Mouse (Mus musculus): ENCODE results near the gene Cnksr3. TPM values are rescaled to one million over a fixed set of nuclear protein-coding genes. Genes with fewer than 3 reads are reported as not detected.

Gene Cnksr3
- polyA plus RNA-seq, 1 experiment from 2014 or later, result 7.4 TPM

DNA sequence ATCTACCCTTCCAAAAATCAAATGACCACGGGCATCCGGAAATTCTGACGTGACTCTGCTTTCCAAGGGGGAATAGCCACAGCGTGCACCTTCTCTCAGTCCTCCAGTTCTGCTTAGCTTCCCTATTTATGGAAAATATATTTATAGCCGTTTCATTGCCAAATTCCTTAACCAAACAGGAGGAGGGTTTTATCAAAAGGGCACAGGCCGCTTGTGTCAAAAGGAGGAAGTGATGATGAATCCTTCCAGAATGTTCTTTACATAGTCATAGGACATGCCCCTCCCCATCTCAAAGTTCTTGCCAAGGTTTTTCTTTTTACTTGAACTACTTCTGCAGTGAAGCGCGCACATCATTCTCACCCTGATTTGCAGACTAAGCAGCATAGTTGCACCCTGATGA lies 69.8 kb downstream of the Cnksr3 start:
- 90% methylated on average over 8 of the region's 8 CpGs for WGBS

DNA sequence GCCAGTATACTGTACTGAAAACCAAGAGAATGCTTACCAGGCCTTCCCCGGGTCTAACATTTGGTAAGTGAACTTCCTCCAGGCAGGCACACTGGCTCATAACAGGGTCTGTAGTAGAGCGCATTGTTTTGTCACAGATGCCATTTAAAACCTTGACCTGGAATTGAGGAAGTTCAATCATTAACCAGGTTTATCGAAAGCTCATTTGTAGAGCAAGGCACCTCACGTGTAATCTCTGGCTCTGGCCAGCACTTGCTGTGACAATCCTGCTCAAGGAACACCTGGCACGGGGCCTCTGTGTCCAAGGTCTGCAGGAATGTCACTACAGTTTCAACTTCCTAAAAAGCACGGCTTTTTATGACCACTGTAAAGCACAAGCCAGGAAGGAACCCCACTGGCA lies 71.8 kb downstream of the Cnksr3 start:
- ATAC-seq (ENCODE audit: low FRiP score), result no peak
- H3K4me2 ChIP-seq, result no peak overlapping the region
- WGBS, result 87% methylated on average over 6 of the region's 6 CpGs

More for the DNA sequence above, 69.8 kb downstream of the Cnksr3 start:
- Histone ChIP-seq H3K4me2 (no peak overlapping the region), H3K27me3 (ENCODE audit: control insufficient read depth, insufficient read depth, low read length) (no peaks in the 10 kb centered on the region), H3K4me1 (ENCODE audit: control insufficient read depth, insufficient read depth, low read length) (no peaks in the 10 kb centered on the region), H3K4me3 (ENCODE audit: low read depth, low read length) (no peak overlapping the region), H3K36me3 (ENCODE audit: control insufficient read depth, insufficient read depth, low read length) (no peaks in the 10 kb centered on the region), H3K9ac (ENCODE audit: low read length) (no peak overlapping the region), H3K9me3 (ENCODE audit: control insufficient read depth, low read length) (no peaks in the 10 kb centered on the region), H3K27ac (ENCODE audit: low read depth, low read length) (no peak overlapping the region)
- no peak for ATAC-seq (ENCODE audit: low FRiP score)
- DNase-seq (ENCODE audit: low spot score, missing footprints), result no peak

DNA sequence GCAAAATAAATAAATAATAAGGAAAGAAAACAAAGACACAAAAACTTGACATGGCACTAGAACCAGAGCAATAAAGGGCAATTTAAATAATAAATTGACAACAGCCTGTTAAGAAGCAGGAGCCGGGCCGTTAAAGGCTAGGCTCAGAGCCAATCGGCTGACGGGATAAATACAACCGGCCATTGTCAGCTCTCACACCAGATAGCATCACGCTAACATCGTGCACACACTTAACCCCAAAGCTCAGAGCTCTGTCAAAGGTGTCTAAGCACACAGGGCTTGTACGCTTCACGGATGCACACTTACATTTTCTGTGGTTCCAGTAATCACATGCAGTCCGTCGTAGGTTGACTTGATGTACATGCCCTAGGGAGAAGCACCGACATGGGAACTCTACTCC lies 74.0 kb downstream of the Cnksr3 start:
- ATAC-seq (ENCODE audit: low FRiP score) (no peak), DNase-seq (ENCODE audit: low spot score, missing footprints) (no peak)
- H3K27me3 ChIP-seq (ENCODE audit: control insufficient read depth, insufficient read depth, low read length), result no peaks in the 10 kb centered on the region
- H3K9ac ChIP-seq (ENCODE audit: low read length), result no peak overlapping the region
- H3K9me3 ChIP-seq (ENCODE audit: control insufficient read depth, low read length), result no peaks in the 10 kb centered on the region
- no peaks in the 10 kb centered on the region for H3K4me1 ChIP-seq (ENCODE audit: control insufficient read depth, insufficient read depth, low read length)
- H3K36me3 ChIP-seq (ENCODE audit: control insufficient read depth, insufficient read depth, low read length), result no peaks in the 10 kb centered on the region; the same call in 1 of the 2 replicates
- 96% methylated on average over 12 of the region's 12 CpGs for WGBS
- H3K27ac ChIP-seq (ENCODE audit: low read depth, low read length), result no peak overlapping the region
- H3K4me2 ChIP-seq, result no peak overlapping the region
- no peak overlapping the region for H3K4me3 ChIP-seq (ENCODE audit: low read depth, low read length)

More for the DNA sequence above, 71.8 kb downstream of the Cnksr3 start:
- no peaks in the 10 kb centered on the region for H3K4me1 ChIP-seq (ENCODE audit: control insufficient read depth, insufficient read depth, low read length)
- H3K27me3 ChIP-seq (ENCODE audit: control insufficient read depth, insufficient read depth, low read length), result no peaks in the 10 kb centered on the region
- H3K9ac ChIP-seq (ENCODE audit: low read length), result no peak overlapping the region
- no peaks in the 10 kb centered on the region for H3K9me3 ChIP-seq (ENCODE audit: control insufficient read depth, low read length)
- DNase-seq (ENCODE audit: low spot score, missing footprints), result no peak
- no peaks in the 10 kb centered on the region for H3K36me3 ChIP-seq (ENCODE audit: control insufficient read depth, insufficient read depth, low read length)
- no peak overlapping the region for H3K4me3 ChIP-seq (ENCODE audit: low read depth, low read length)
- no peak overlapping the region for H3K27ac ChIP-seq (ENCODE audit: low read depth, low read length)

DNA sequence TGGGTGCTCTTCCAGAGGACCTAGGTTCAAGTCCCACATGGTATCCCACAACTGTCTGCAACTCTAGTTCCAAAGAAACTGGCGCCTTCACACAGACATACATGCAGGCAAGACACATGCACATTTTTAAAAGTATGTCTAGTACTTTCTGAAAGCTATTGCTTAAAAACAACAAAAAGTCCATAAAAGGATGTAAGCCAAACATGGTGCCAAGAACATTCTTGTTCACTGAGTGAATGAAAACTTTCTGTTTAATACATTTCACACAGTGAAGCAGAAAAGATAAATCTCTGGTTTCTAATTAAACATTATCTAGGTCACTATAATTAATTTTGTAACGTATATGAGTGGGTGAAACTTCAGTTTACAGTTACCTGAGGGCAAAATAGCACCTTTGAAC lies 76.3 kb downstream of the Cnksr3 start:
- Histone ChIP-seq H3K4me2 (no peak overlapping the region), H3K9me3 (ENCODE audit: control insufficient read depth, low read length) (no peaks in the 10 kb centered on the region), H3K4me1 (ENCODE audit: control insufficient read depth, insufficient read depth, low read length) (no peaks in the 10 kb centered on the region), H3K27ac (ENCODE audit: low read depth, low read length) (no peak overlapping the region), H3K9ac (ENCODE audit: low read length) (no peak overlapping the region), H3K4me3 (ENCODE audit: low read depth, low read length) (no peak overlapping the region), H3K36me3 (ENCODE audit: control insufficient read depth, insufficient read depth, low read length) (no peaks in the 10 kb centered on the region; the same call in 1 of the 2 replicates), H3K27me3 (ENCODE audit: control insufficient read depth, insufficient read depth, low read length) (no peaks in the 10 kb centered on the region)
- DNase-seq (ENCODE audit: low spot score, missing footprints) (no peak), ATAC-seq (ENCODE audit: low FRiP score) (no peak)
- 91% methylated on average over 2 of the region's 2 CpGs for WGBS

DNA sequence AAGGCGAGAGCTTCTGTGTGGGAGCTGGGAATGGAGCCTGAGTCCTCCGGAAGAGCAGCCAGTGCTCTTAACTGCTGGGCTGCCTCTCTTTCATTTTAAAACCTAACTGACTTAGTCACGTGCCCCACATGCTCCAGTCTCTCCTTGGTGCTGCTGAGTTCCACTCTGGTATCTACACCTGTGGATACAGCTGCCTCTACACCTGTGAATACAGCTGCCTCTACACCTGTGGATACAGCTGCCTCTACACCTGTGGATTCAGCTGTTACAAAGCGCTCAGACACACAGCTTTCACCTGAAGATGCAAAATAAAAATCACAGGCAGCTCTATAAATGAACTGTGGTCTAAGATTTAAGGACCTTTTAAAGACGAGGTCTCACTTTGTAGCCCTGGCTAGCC lies 79.0 kb downstream of the Cnksr3 start:
- Histone ChIP-seq H3K27me3 (ENCODE audit: control insufficient read depth, insufficient read depth, low read length) (no peaks in the 10 kb centered on the region), H3K9me3 (ENCODE audit: control insufficient read depth, low read length) (no peaks in the 10 kb centered on the region), H3K4me3 (ENCODE audit: low read depth, low read length) (no peak overlapping the region), H3K27ac (ENCODE audit: low read depth, low read length) (no peak overlapping the region), H3K36me3 (ENCODE audit: control insufficient read depth, insufficient read depth, low read length) (no peaks in the 10 kb centered on the region; the same call in 1 of the 2 replicates), H3K4me1 (ENCODE audit: control insufficient read depth, insufficient read depth, low read length) (no peaks in the 10 kb centered on the region), H3K4me2 (no peak overlapping the region), H3K9ac (ENCODE audit: low read length) (no peak overlapping the region)
- no peak for DNase-seq (ENCODE audit: low spot score, missing footprints)
- WGBS, result 92% methylated on average over 5 of the region's 5 CpGs
- ATAC-seq (ENCODE audit: low FRiP score), result no peak

DNA sequence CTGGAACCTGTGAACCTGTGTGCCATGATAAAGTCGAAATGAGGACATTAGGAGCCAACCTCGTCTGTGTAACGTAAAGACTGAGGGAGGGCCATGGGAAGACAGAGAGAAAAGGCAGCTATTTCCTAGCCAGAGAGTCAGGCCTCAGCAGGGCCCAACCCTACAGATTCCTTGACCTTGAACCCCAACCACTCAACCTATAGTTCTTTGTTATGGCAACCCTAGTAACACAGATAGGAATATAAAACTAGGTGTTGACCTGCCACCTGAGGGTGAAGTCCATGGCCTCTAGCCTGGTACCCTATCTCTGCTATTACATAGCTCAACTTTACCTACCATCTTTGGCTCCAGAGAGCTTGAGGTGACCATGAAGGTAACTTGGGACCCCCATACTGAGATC lies 80.6 kb downstream of the Cnksr3 start:
- H3K4me1 ChIP-seq (ENCODE audit: control insufficient read depth, insufficient read depth, low read length), result no peaks in the 10 kb centered on the region
- H3K27me3 ChIP-seq (ENCODE audit: control insufficient read depth, insufficient read depth, low read length), result no peaks in the 10 kb centered on the region
- DNase-seq (ENCODE audit: low spot score, missing footprints) (no peak), ATAC-seq (ENCODE audit: low FRiP score) (no peak)
- no peaks in the 10 kb centered on the region; the same call in 1 of the 2 replicates for H3K36me3 ChIP-seq (ENCODE audit: control insufficient read depth, insufficient read depth, low read length)
- WGBS, result 94% methylated on average over 3 of the region's 3 CpGs
- no peak overlapping the region for H3K9ac ChIP-seq (ENCODE audit: low read length)
- H3K4me3 ChIP-seq (ENCODE audit: low read depth, low read length), result no peak overlapping the region
- H3K9me3 ChIP-seq (ENCODE audit: control insufficient read depth, low read length), result no peaks in the 10 kb centered on the region
- H3K4me2 ChIP-seq, result no peak overlapping the region
- H3K27ac ChIP-seq (ENCODE audit: low read depth, low read length), result no peak overlapping the region

DNA sequence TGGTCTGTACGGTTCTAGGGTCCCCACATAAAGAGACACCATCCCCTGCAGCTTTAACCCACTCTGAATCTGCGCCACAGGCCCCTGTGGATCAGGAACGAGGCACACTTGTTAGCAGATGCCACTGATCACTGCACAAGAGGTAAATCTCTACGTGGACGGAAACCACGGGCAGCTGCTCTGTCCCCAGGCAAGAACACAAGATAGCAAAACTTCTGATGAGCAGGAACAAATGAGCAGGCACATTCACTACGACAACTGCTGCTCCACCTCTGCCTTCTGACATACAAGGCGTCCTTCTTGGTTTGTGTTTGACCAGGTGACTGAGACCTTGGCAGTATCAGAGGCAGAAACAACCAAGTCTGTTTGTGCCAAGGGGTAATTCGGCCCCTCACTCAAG lies 84.2 kb downstream of the Cnksr3 start:
- Histone ChIP-seq H3K36me3 (ENCODE audit: control insufficient read depth, insufficient read depth, low read length) (no peaks in the 10 kb centered on the region), H3K9me3 (ENCODE audit: control insufficient read depth, low read length) (no peaks in the 10 kb centered on the region), H3K4me3 (ENCODE audit: low read depth, low read length) (no peak overlapping the region), H3K27me3 (ENCODE audit: control insufficient read depth, insufficient read depth, low read length) (no peaks in the 10 kb centered on the region), H3K9ac (ENCODE audit: low read length) (no peak overlapping the region), H3K4me1 (ENCODE audit: control insufficient read depth, insufficient read depth, low read length) (no peaks in the 10 kb centered on the region), H3K27ac (ENCODE audit: low read depth, low read length) (no peak overlapping the region), H3K4me2 (no peak overlapping the region)
- 93% methylated on average over 9 of the region's 9 CpGs for WGBS
- DNase-seq (ENCODE audit: low spot score, missing footprints) (no peak), ATAC-seq (ENCODE audit: low FRiP score) (no peak)

DNA sequence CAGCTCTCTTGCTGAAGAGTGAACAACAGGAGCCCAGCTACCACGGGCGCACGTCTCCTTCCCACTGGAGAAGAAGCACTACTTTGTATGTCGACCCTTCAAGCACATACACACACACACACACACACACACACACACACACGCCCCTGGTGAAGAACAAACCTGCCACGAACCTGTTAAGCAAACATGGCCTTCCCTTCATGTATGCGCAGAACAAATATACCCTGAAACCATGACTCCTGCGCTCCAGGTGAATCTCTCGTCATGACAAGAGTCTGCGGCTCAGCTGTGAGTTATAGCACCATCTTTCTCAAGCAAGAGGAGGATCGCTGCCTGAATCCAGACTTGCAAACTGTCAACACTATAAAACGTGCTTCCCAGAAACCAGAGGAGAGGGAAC lies 85.2 kb downstream of the Cnksr3 start:
- Histone ChIP-seq H3K4me1 (ENCODE audit: control insufficient read depth, insufficient read depth, low read length) (no peaks in the 10 kb centered on the region), H3K4me3 (ENCODE audit: low read depth, low read length) (no peak overlapping the region), H3K27me3 (ENCODE audit: control insufficient read depth, insufficient read depth, low read length) (no peaks in the 10 kb centered on the region), H3K36me3 (ENCODE audit: control insufficient read depth, insufficient read depth, low read length) (no peaks in the 10 kb centered on the region; the same call in 1 of the 2 replicates), H3K27ac (ENCODE audit: low read depth, low read length) (no peak overlapping the region), H3K9me3 (ENCODE audit: control insufficient read depth, low read length) (no peaks in the 10 kb centered on the region), H3K9ac (ENCODE audit: low read length) (no peak overlapping the region), H3K4me2 (no peak overlapping the region)
- DNase-seq (ENCODE audit: low spot score, missing footprints), result no peak
- ATAC-seq (ENCODE audit: low FRiP score), result no peak
- 96% methylated on average over 12 of the region's 12 CpGs for WGBS

DNA sequence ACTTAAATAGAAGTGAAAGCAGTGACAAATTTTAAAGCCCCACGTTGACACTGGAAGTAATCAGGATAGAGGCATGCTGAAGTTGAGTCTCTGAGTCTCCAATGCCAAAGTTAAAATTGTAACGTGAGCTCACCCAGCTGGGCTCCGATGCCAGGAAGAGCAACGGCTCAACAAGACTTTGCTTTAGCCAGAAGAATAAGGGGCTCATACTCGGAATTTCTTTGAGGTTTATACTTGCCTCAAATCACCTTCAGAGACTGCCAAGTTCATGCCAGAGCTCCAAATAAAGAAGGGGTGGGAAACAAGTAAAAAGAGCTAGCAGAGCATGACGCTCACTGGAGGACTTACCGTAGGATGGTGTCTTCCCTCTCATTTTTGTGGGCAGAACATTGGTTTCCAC lies 85.8 kb downstream of the Cnksr3 start:
- ATAC-seq (ENCODE audit: low FRiP score) (no peak), DNase-seq (ENCODE audit: low spot score, missing footprints) (no peak)
- no peak overlapping the region for H3K27ac ChIP-seq (ENCODE audit: low read depth, low read length)
- no peaks in the 10 kb centered on the region; the same call in 1 of the 2 replicates for H3K36me3 ChIP-seq (ENCODE audit: control insufficient read depth, insufficient read depth, low read length)
- H3K9ac ChIP-seq (ENCODE audit: low read length), result no peak overlapping the region
- 80% methylated on average over 7 of the region's 7 CpGs for WGBS
- H3K4me3 ChIP-seq (ENCODE audit: low read depth, low read length), result no peak overlapping the region
- H3K27me3 ChIP-seq (ENCODE audit: control insufficient read depth, insufficient read depth, low read length), result no peaks in the 10 kb centered on the region
- H3K4me1 ChIP-seq (ENCODE audit: control insufficient read depth, insufficient read depth, low read length), result no peaks in the 10 kb centered on the region
- H3K9me3 ChIP-seq (ENCODE audit: control insufficient read depth, low read length), result no peaks in the 10 kb centered on the region
- no peak overlapping the region for H3K4me2 ChIP-seq

DNA sequence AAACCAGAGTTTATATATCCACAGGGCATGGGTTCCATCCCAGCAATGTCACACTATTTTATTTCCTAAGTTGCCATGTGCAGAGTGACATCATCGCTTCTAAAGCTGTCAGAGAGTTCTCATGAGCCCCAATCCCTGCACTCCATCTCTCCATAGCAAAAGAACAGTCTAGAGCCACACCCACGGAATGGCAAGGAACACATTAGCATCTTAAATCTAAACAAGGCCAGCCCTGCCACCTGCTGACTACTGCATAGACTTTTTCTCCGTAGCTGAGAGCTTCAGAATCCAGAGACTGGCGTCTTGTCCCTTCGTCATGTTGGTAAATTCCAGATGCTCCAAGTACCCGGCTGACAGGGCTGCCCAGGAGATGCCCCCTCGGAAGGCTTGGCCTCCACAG lies 87.0 kb downstream of the Cnksr3 start:
- WGBS, result 79% methylated on average over 7 of the region's 7 CpGs
- Histone ChIP-seq H3K4me1 (ENCODE audit: control insufficient read depth, insufficient read depth, low read length) (no peaks in the 10 kb centered on the region), H3K9ac (ENCODE audit: low read length) (no peak overlapping the region), H3K36me3 (ENCODE audit: control insufficient read depth, insufficient read depth, low read length) (no peaks in the 10 kb centered on the region; the same call in 1 of the 2 replicates), H3K27me3 (ENCODE audit: control insufficient read depth, insufficient read depth, low read length) (no peaks in the 10 kb centered on the region), H3K9me3 (ENCODE audit: control insufficient read depth, low read length) (no peaks in the 10 kb centered on the region), H3K27ac (ENCODE audit: low read depth, low read length) (no peak overlapping the region), H3K4me3 (ENCODE audit: low read depth, low read length) (no peak overlapping the region), H3K4me2 (no peak overlapping the region)
- ATAC-seq (ENCODE audit: low FRiP score), result 0 out of 2 replicates have a peak, but pooled peaks have one; percentile 19
- DNase-seq (ENCODE audit: low spot score, missing footprints), result no peak
